Mouse (Mus musculus) lung, postnatal 10 days (tissue): Measurements from ENCODE around the gene Dcaf10.
"Not testable (repeated sequence)": the region's sequence is repeated elsewhere in the genome, so short reads cannot be mapped to it uniquely, and the experiment has no call there.

ENCODE experiments used
- DNase-seq: peaks from one replicate; pipeline ENCODE4 v3.0.0; 2021

The Dcaf10 gene

DNA sequence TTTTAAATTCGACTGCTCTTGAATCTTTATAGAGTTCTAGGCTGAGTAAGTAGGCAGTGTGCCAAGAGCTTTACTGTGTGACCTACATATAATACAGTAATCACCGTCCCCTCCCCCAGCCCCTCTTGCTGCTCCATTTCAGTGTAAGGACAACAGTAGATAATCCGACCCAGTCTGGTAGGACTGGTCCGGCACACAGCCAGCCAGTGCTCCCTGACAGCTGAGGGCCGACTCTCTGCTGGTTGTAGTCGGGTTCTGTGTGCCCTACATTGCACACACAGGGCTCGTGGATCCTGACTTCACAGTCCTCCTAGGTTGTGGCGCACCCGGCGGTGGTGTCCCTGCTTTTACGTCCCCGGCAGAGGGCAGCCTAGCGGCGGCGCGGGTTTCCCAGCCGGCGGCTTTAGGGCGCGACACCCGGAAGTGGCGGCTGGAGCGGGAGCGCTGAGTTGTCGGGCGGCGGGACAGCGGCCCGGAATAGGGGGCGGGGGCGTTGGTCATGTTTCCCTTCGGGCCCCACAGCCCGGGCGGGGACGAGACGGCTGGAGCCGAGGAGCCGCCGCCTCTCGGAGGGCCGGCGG lies at the start of gene Dcaf10:
Gene Dcaf10, plus strand, starts transcription at position 433 of the 581 bp plus-strand sequence.
- DNase-seq, result peak; percentile 96

- DNase-seq, result peak; percentile 78
These were observed 45.0 kb upstream of the Dcaf10 start, which contains the start of gene Trmt10b for GRCm38 (mm10) chr4:45296662-45297564. Gene Trmt10b, plus strand, starts transcription at chr4:45297127.

DNA sequence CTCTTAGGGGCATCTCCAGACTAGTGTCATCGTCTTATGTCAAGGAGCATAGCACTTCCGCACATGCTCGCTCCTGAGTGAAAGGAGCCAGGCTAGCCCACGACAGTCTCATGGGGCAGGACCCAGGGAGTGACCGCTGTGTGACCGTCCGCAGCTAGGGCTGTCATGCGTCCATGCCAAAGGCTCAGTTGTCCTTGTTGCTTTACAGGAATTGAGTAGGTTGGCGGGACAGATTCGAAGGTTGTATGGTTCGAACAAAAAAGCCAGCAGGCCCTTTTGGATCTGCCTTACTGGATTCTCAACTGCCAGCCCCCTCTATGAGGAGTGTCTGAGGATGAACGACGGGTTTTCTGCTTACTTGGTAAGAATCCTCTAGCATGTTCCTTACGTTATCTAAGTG lies 36.4 kb upstream of the Dcaf10 start:
- DNase-seq, result no peak

DNA sequence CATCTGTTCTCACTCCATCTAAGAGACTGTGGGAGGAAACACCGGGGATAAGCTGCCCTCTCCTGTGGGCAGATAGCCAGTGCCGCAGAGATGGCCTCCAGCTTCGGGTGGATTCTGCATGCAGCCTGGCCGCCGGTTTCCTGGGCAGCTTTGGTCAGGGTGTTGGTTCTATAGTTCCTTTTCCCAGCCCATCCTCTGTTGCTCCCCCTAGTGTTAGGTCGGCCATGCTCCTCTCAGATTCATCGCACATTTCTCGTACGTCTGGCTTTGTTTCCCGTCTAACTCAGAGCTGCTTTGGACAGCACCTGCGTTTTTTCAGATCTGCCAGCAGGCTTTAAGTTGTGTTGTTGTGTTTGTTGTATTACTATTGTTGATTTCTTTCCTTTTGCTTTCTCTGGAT lies 33.9 kb upstream of the Dcaf10 start:
- peak; percentile 42 for DNase-seq

- DNase-seq, result no peak
These were observed 33.3 kb upstream of the Dcaf10 start for GRCm38 (mm10) chr4:45308606-45309005.

- DNase-seq, result no peak
These were observed 30.8 kb upstream of the Dcaf10 start for GRCm38 (mm10) chr4:45311056-45311455.

- DNase-seq, result peak; percentile 90
These were observed 21.6 kb upstream of the Dcaf10 start for GRCm38 (mm10) chr4:45320159-45320816.

- DNase-seq, result peak; percentile 7
These were observed 10.8 kb upstream of the Dcaf10 start for GRCm38 (mm10) chr4:45331139-45331538.

- DNase-seq, result no peak
These were observed 9.4 kb upstream of the Dcaf10 start for GRCm38 (mm10) chr4:45332466-45332865.

DNA sequence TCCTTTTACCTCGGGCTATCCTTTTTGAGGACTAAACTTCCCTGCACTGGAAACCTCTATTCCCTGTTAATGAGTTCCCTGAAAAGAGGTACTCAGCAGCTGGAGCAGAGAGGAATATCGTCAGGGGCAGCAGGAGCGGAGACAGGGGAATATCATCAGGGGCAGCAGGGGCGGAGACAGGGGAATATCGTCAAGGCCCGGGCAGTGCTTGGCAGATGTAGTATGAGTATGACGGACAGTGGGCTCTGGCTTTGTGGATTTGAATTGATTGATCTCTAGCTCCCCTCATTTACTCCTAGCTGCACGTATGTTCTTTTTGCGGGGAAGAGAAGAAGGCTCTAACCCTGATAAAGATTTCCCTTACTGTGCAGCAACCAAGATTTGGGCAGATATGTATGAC lies 675 bp upstream of the Dcaf10 start:
- DNase-seq, result no peak

GRCm38 (mm10) chr4:45342286-45343155 lies 620 bp downstream of the Dcaf10 start, which contains the start of gene Exosc3:
Gene Exosc3, minus strand, starts transcription at chr4:45342732.
- DNase-seq, result peak; percentile 56

DNA sequence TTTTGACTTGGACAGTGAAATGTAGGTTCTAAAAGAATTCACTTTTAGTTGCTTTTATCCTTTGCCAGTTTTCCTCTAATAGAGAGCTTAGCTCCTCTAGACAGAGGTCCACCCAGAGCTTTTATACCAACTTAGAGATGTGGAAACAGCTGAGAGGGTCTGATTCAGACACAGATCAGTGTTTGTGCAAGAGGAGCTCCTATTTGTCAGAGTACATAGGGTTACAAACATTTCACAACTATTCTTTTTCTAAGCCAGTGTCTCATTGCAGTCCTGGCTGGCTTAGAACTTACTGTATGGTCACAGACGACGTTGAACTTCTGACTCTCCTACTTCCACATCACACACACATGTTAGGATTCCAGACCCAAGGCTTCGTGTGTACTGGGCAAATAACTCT lies 14.8 kb downstream of the Dcaf10 start:
- DNase-seq, result no peak

DNA sequence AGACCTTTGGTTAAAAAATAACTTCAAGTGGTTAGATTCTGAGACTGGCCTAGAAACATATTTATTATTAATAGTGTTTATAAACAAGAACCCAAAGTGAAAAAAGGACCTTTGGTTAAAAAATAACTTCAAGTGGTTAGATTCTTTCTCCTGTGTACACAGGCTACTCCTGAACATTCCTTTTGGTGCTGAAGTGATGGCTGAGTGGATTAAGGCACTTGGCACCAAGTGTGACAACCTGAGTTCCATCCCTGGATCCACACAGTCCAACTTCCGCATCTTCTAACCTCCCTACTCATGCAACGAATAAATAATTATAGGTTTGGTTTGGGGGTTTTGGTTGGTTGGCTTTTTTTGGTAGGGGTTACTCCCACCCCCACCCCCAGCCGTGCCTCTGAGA lies 29.4 kb downstream of the Dcaf10 start:
- DNase-seq, result peak; percentile 38

- DNase-seq, result peak; percentile 22
These were observed 33.0 kb downstream of the Dcaf10 start for GRCm38 (mm10) chr4:45374879-45375278.

DNA sequence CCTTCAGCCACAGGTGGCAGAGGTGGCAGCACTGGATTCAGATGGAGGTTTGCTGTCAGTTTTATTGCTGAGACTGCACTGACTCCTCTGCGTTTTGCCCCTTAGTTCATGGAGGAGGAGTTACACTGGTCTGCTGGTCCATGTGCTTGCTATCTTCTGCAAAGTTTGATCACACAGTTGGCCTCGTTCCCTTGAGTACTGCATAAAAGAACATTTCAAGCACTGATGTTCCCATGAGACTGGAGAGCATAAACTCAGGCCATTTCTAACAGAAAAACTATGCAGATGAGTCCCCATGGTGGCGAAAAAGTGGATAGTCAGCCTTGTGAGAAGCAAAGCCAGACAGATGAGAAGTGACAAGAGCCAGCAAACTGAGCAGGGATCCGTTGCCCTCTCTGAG lies 34.7 kb downstream of the Dcaf10 start:
- no peak for DNase-seq

DNA sequence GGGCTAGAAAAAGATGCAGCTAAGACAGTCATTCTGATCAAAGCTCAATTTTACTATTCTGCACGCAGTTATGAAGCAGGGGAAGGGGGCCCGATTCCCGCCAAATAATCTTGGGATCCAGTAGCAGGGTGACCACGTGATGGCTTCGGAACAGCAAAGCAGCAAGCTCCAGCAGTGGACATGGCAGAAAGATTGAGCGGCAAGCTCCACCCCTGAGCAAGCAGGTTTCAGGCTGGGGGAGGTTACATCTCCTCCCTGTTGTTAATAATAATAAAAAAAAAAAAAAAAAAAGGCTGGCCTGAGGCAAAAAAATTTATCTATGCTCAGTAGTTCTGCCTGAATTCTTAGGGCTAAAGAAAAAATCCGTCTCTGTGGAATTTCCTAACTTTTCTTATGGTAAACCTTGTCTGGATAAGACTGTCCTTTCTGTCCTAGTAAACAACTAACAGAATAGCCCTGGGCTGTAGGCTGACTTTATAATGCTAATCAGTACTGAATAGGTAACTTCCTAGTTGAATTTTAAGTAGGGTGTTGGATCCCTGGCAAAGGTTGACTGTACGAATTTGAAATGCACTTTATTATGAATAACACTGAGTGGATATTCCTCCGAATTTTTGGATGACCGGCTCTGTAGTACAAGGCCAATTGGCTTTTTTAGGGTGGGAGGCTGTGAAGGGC lies 39.1 kb downstream of the Dcaf10 start:
- DNase-seq, result not testable (repeated sequence)

DNA sequence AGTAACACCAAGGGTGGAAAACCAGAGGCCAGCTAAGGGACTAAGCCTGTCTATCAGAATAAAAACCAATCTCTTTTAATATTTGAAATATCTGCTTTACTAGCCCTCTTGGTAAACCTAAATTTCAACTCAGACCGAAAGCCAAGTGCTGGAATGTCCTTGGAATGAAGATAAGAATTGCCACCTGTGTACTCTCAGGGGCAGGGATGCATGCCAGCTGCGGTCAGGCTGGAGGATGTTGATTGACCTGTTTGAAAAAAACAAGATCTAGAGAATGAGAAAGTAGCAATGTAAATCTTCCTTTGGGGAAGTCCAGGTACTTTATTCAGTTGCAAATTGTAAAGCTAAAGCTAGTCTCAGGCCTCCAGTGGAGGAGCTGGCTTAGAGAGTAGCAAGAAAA lies 40.2 kb downstream of the Dcaf10 start:
- DNase-seq, result peak; percentile 51

DNA sequence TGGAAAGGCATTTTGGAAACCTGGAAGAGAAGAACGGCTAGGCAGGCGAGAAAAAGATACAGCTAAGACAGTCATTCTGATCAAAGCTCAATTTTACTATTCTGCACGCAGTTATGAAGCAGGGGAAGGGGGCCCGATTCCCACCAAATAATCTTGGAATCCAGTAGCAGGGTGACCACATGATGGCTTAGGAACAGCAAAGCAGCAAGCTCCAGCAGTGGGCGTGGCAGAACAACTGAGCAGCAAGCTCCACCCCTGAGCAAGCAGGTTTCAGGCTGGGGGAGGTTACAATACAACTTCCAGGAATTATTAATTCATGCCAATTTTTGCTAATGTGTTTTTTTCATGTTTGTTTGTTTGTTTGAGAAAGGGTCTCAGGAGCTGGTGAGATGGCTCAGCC lies 45.4 kb downstream of the Dcaf10 start:
- not testable (repeated sequence) for DNase-seq

- DNase-seq, result no peak
These were observed 50.2 kb downstream of the Dcaf10 start for GRCm38 (mm10) chr4:45392099-45392498.

- DNase-seq, result no peak
These were observed 50.7 kb downstream of the Dcaf10 start for GRCm38 (mm10) chr4:45392572-45392971.

GRCm38 (mm10) chr4:45392994-45393393 lies 51.1 kb downstream of the Dcaf10 start:
- DNase-seq, result no peak

DNA sequence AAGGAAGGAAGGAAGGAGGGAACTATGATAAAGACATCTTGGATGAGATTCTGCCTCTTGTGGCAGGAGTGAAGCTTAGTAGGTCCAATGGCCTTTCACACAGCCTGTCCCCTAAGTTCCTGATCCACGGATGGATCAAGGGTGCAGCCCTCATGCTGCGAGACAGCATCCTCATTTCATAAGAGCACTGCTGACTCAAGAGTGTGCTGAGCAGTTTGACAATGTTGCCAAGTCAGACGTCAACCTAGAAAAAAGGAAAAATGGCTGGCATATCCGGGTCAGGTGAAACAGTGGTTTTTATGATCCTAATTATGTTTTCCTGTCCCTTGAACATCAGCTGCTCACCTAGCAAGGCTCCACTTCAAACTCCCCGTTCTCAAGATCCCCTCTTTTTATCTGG lies 51.8 kb downstream of the Dcaf10 start:
- DNase-seq, result no peak
